Mouse (Mus musculus) embryonic facial prominence, embryonic 15.5 days (tissue): ENCODE measurements around the gene Dstyk. TPM values are rescaled to one million over a fixed set of nuclear protein-coding genes. Genes with fewer than 3 reads are reported as not detected.

Experiments used
- ATAC-seq: fragments of 200-750 bp; cut with Nextera tagmentation; 2 replicates; pipeline ENCODE4 v1.8.0; 2017; ENCODE audit warnings: low read depth, moderate TSS enrichment; ENCODE audit not compliant: insufficient number of reproducible peaks, low FRiP score, low TSS enrichment
- H3K27ac ChIP-seq: fragments of 300-500 bp; sonication (generic); replicated peaks from 2 replicates; pipeline ENCODE4 v1.5.1; 2015; ENCODE audit warnings: mild to moderate bottlenecking, inconsistent platforms
- H3K27me3 ChIP-seq: fragments of 300-500 bp; sonication (generic); 2 replicates; pipeline ENCODE4 v1.6.1; 2015; ENCODE audit warnings: inconsistent platforms
- H3K36me3 ChIP-seq: fragments of 300-500 bp; sonication (generic); 2 replicates; pipeline ENCODE4 v1.6.1; 2015; ENCODE audit warnings: mild to moderate bottlenecking, inconsistent platforms
- H3K4me1 ChIP-seq: fragments of 300-500 bp; sonication (generic); 2 replicates; pipeline ENCODE4 v1.6.1; 2015; ENCODE audit warnings: inconsistent platforms
- H3K4me2 ChIP-seq: fragments of 300-500 bp; sonication (generic); replicated peaks from 2 replicates; pipeline ENCODE4 v1.6.1; 2015; ENCODE audit warnings: mild to moderate bottlenecking, inconsistent platforms
- H3K4me3 ChIP-seq: fragments of 300-500 bp; sonication (generic); replicated peaks from 2 replicates; pipeline ENCODE4 v1.5.1; 2015; ENCODE audit warnings: mild to moderate bottlenecking, inconsistent platforms
- H3K9ac ChIP-seq: fragments of 300-500 bp; sonication (generic); 2 replicates; pipeline ENCODE4 v1.6.1; 2015; ENCODE audit warnings: inconsistent platforms
- H3K9me3 ChIP-seq: fragments of 300-500 bp; sonication (generic); replicated peaks from 2 replicates; pipeline ENCODE4 v1.6.1; 2016; ENCODE audit warnings: inconsistent platforms
- WGBS: fragments of 180-500 bp; shearing (Covaris S2); methylation state at CpG from one replicate; pipeline ENCODE4 v1.1.7; 2015; 5-methylcytosine and 5-hydroxymethylcytosine counted together
- polyA plus RNA-seq: library from polyadenylated mRNA; unstranded; fragments of >200 nt; fragmentation: Nextera tagmentation; extraction: Ambion mirVana; gene quantifications from 2 replicates; pipeline ENCODE4 v1.2.1, GENCODE M21; 2015

Gene Dstyk
- polyA plus RNA-seq, 1 experiment from 2014 or later, result 15.6 TPM

GRCm38 (mm10) chr1:132515339-132515738, 98.0 kb downstream of the Dstyk start:
- Histone ChIP-seq H3K4me1 (peaks cover 5% of the 10 kb centered on the region; the same call in 1 of the 2 replicates), H3K9ac (no peak overlapping the region), H3K27ac (no peak overlapping the region), H3K27me3 (no peaks in the 10 kb centered on the region), H3K4me2 (no peak overlapping the region), H3K4me3 (no peak overlapping the region), H3K36me3 (no peaks in the 10 kb centered on the region), H3K9me3 (no peaks in the 10 kb centered on the region)
- 91% methylated on average over 12 of the region's 12 CpGs for WGBS
- no peak for ATAC-seq

Other genes with a start within 250 kb of the Dstyk start
- gene Lemd1, start 226.1 kb upstream of the Dstyk start, polyA plus RNA-seq, result 0.79 and 0.91 TPM in 2 replicates
- 0.37 and 0.43 TPM in 2 replicates for gene AC124108.1, start 226.1 kb upstream of the Dstyk start, polyA plus RNA-seq
- gene Gm10188, start 187.8 kb upstream of the Dstyk start, polyA plus RNA-seq, result not detected in 2 replicates
- gene Klhdc8a, start 118.9 kb upstream of the Dstyk start, polyA plus RNA-seq, result 0.29 and 0.87 TPM in 2 replicates
- 8.5 and 9.1 TPM in 2 replicates for gene Nuak2, start 101.4 kb upstream of the Dstyk start, polyA plus RNA-seq
- 9.8 and 10.7 TPM in 2 replicates for gene Tmcc2, start 26.3 kb upstream of the Dstyk start, polyA plus RNA-seq
- 40.5 and 41.6 TPM in 2 replicates for gene Rbbp5, start 59.8 kb downstream of the Dstyk start, polyA plus RNA-seq
- gene Tmem81, start 88.7 kb downstream of the Dstyk start, polyA plus RNA-seq, result 1.9 and 2.0 TPM in 2 replicates
- gene Cntn2, start 125.7 kb downstream of the Dstyk start, polyA plus RNA-seq, result 1.4 and 1.5 TPM in 2 replicates